Mouse (Mus musculus): ENCODE measurements at regions not wholly inside any gene's neighbourhood (a gene's known extent, or its start where the extent isn't known, plus 50 kb on each side); places are given as distances from the start of the nearest gene placed in this dataset.

GRCm38 (mm10) chr11:31819964-31820363, 52.0 kb upstream of the Cpeb4 start:
- TF ChIP-seq JUN (IDR thresholded peaks at IDR 0.05; ENCODE audit: insufficient read depth, low read depth, low read length) (no peak), CTCF (conservative IDR thresholded peaks at IDR 0.05 in 1 of 2, IDR thresholded peaks at IDR 0.05 in 1 of 2; ENCODE audit: low read depth in 2 of 2, low read length in 2 of 2) (no peak), E2F4 (IDR thresholded peaks at IDR 0.05; ENCODE audit: insufficient replicate concordance, low read depth, low read length) (no peak), GABPA (IDR thresholded peaks at IDR 0.05; ENCODE audit: insufficient replicate concordance, low read depth, low read length) (no peak), EP300 (IDR thresholded peaks at IDR 0.05; ENCODE audit: low read length) (no peak), USF1 (IDR thresholded peaks at IDR 0.05; ENCODE audit: low read depth, low read length) (no peak), POLR2A (IDR thresholded peaks at IDR 0.05; ENCODE audit: low read depth, low read length) (no peak), CHD2 (IDR thresholded peaks at IDR 0.05; ENCODE audit: low read length) (no peak), POLR2AphosphoS2 (IDR thresholded peaks at IDR 0.05; ENCODE audit: low read depth, low read length) (no peak), ELF1 (IDR thresholded peaks at IDR 0.05; ENCODE audit: low read depth, low read length) (no peak), MAFK (IDR thresholded peaks at IDR 0.05; ENCODE audit: insufficient replicate concordance, low read length) (no peak), ZNF384 (IDR thresholded peaks at IDR 0.05; ENCODE audit: low read depth, low read length) (no peak), NELFE (IDR thresholded peaks at IDR 0.05; ENCODE audit: low read depth, low read length) (no peak)

Data from CH12.LX (cell line).